Mouse (Mus musculus): ENCODE measurements at regions not wholly inside any gene's neighbourhood (a gene's known extent, or its start where the extent isn't known, plus 50 kb on each side); places are given as distances from the start of the nearest gene placed in this dataset.
"Not testable (repeated sequence)": the region's sequence is repeated elsewhere in the genome, so short reads cannot be mapped to it uniquely, and the experiment has no call there.

- not testable (repeated sequence) for TF ChIP-seq ZC3H11A (IDR thresholded peaks at IDR 0.05; ENCODE audit: borderline replicate concordance, low read depth, low read length); HCFC1 (IDR thresholded peaks at IDR 0.05; ENCODE audit: borderline replicate concordance, insufficient read depth, low read length)
Observed at GRCm38 (mm10) chr3:78564926-78565325, 721.4 kb downstream of the Rapgef2 start.

Measured in ES-E14 (cell line).